Mouse (Mus musculus) WW6 (cell line): ENCODE results near the gene Sltm.
"Not testable (repeated sequence)": the region's sequence is repeated elsewhere in the genome, so short reads cannot be mapped to it uniquely, and the experiment has no call there.

Experiments used
- DNase-seq: peaks from one replicate; pipeline ENCODE4 v3.0.0-alpha.2; 2013; ENCODE audit warnings: low read depth, low spot score

Gene Sltm

GRCm38 (mm10) chr9:70551524-70551923, 9.0 kb downstream of the Sltm start:
- no peak for DNase-seq

- not testable (repeated sequence) for DNase-seq
Measured at GRCm38 (mm10) chr9:70552233-70552632, 9.7 kb downstream of the Sltm start.

GRCm38 (mm10) chr9:70555431-70555830, 12.9 kb downstream of the Sltm start:
- DNase-seq = no peak

GRCm38 (mm10) chr9:70556796-70557195, 14.2 kb downstream of the Sltm start:
- DNase-seq = no peak

- no peak for DNase-seq
Measured at GRCm38 (mm10) chr9:70562825-70563224, 20.3 kb downstream of the Sltm start.

GRCm38 (mm10) chr9:70567651-70568050, 25.1 kb downstream of the Sltm start:
- DNase-seq = no peak

GRCm38 (mm10) chr9:70570351-70570750, 27.8 kb downstream of the Sltm start:
- DNase-seq = no peak

GRCm38 (mm10) chr9:70578123-70578522, 35.6 kb downstream of the Sltm start:
- no peak for DNase-seq

GRCm38 (mm10) chr9:70580956-70581355, 38.4 kb downstream of the Sltm start:
- DNase-seq = no peak

- DNase-seq = no peak
Measured at GRCm38 (mm10) chr9:70584641-70585040, 42.1 kb downstream of the Sltm start.

- DNase-seq = no peak
Measured at GRCm38 (mm10) chr9:70585172-70585571, 42.6 kb downstream of the Sltm start.

GRCm38 (mm10) chr9:70587171-70587570, 44.6 kb downstream of the Sltm start:
- DNase-seq = no peak

GRCm38 (mm10) chr9:70590775-70591174, 48.2 kb downstream of the Sltm start:
- DNase-seq = no peak

GRCm38 (mm10) chr9:70591486-70591885, 48.9 kb downstream of the Sltm start:
- DNase-seq = no peak

- DNase-seq = no peak
Measured at GRCm38 (mm10) chr9:70598271-70598670, 55.7 kb downstream of the Sltm start.

- DNase-seq = no peak
Measured at GRCm38 (mm10) chr9:70602186-70602845, 59.8 kb downstream of the Sltm start.

- no peak for DNase-seq
Measured at GRCm38 (mm10) chr9:70611026-70611673, 68.6 kb downstream of the Sltm start.

- DNase-seq = no peak
Measured at GRCm38 (mm10) chr9:70629711-70630110, 87.2 kb downstream of the Sltm start.

GRCm38 (mm10) chr9:70631665-70632064, 89.1 kb downstream of the Sltm start:
- no peak for DNase-seq

- no peak for DNase-seq
Measured at GRCm38 (mm10) chr9:70636748-70637147, 94.2 kb downstream of the Sltm start.
